18 mouse cellular contexts compared by ENCODE assay signal in the genomic region with DNA sequence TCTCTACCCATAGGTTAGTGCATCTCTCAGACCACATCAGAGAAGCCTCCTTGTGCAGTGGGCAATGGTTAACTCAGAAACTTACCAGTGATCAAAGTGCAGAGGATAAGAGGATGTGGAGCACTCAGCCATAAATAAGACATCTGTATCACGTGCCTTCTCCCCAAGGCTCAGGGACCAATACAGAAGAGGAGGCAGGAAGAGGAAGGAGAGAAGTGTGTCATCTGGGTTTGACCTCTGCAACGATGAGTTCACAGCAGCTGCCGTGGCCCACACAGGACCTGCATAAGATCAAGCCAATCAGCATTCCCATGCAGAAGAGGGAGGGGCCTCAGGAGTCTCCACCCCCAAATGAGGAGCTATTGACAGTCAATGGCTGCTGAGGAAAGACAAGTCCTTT.
DNase-seq lines count a peak whose midpoint lies in the region; ATAC-seq lines count a peak whose summit lies in the region.
"Had no signal": no experiment of that assay in that cellular context is flagged by ENCODE, and none has a peak within 500 bp of the region (broad histone marks: within the 10 kb centered on the region; RNA-seq: fewer than 3 reads in every experiment).

No protein-coding gene starts in this region.

- ATAC-seq in CD4-positive, CD25-positive, alpha-beta regulatory T cell, adult 4 months = no peak
- ATAC-seq: midbrain, embryonic 13.5 days had no signal

- no peaks in the 10 kb centered on the region for H3K36me3 ChIP-seq in heart, embryonic 10.5 days
- H3K36me3 ChIP-seq: embryonic facial prominence, embryonic 15.5 days; forebrain, embryonic 12.5 days; midbrain, embryonic 13.5 days had no signal

- intact Hi-C loops in heart, postnatal 14 days (cut with DNase I) = no loop called here

- H3K4me1 ChIP-seq in heart, embryonic 10.5 days = peaks cover 9% of the 10 kb centered on the region; the same call in 1 of the 2 replicates
- H3K4me1 ChIP-seq: embryonic facial prominence, embryonic 15.5 days had no signal

- no peaks in the 10 kb centered on the region for H3K9me3 ChIP-seq in heart, embryonic 10.5 days
- H3K9me3 ChIP-seq: embryonic facial prominence, embryonic 15.5 days; forebrain, embryonic 12.5 days; midbrain, embryonic 13.5 days had no signal

- no peak overlapping the region for H3K27ac ChIP-seq in heart, embryonic 10.5 days
- H3K27ac ChIP-seq: embryonic facial prominence, embryonic 15.5 days; forebrain, embryonic 12.5 days; hindbrain, embryonic 14.5 days; midbrain, embryonic 13.5 days had no signal

- DNase-seq in heart, embryonic 10.5 days (ENCODE audit: low spot score) = peak; percentile 71
- DNase-seq in heart, postnatal 14 days = no peak
- DNase-seq in ZHBTc4 (ENCODE audit: low read depth, low spot score) = peak; percentile 43
- peak; percentile 62 to 73 for DNase-seq in kidney, adult 8-10 months
- peak; percentile 65 to 66 for DNase-seq in kidney, postnatal 36 days
- no peak for DNase-seq in lung, postnatal 25 days (ENCODE audit: low spot score)
- DNase-seq in ovary, postnatal 10 days (ENCODE audit: low spot score) = no peak
- DNase-seq: adrenal gland, postnatal 10 days; cerebellum, adult 8-10 months; liver; lung, adult 18-20 months; lung, postnatal 4 days had no signal

- no peak overlapping the region for H3K4me3 ChIP-seq in heart, embryonic 10.5 days
- H3K4me3 ChIP-seq: embryonic facial prominence, embryonic 15.5 days; forebrain, embryonic 12.5 days; midbrain, embryonic 13.5 days; myocyte had no signal

- no peaks in the 10 kb centered on the region for H3K27me3 ChIP-seq in heart, embryonic 10.5 days (ENCODE audit: insufficient read depth, poor library complexity, severe bottlenecking)
- H3K27me3 ChIP-seq: embryonic facial prominence, embryonic 15.5 days; forebrain, embryonic 12.5 days; midbrain, embryonic 13.5 days had no signal

- WGBS in heart, embryonic 10.5 days = 72% methylated on average over 3 of the region's 3 CpGs

Comparison
In these comparisons a context has a peak if more than half of its experiments do, and no peak if none do; other contexts are left out.
1. DNase-seq: peak in heart, embryonic 10.5 days (single experiment), ZHBTc4 (single experiment), kidney, adult 8-10 months (2 of 2) and kidney, postnatal 36 days (2 of 2); none in heart, postnatal 14 days (0 of 2), lung, postnatal 25 days (single experiment) and ovary, postnatal 10 days (single experiment).